In the genomic region with DNA sequence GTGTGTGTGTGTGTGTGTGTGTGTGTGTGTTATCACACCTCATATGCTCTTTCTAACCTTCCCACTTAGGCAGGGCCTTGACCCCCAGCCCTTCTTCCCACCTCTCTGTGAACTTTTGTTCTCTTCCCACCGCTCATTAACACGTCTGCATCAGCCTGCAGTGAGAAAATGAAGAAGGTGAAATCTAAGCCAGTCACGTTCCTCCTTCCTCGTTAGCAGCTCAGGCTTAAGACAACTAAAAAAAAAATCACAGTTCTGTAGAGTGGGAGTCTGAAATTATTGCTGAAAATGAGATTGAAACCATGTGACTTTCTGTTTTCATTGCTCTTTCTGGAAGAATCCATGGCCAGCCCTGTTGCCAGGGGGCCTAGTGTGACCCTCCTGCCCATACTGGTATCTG, we compare ENCODE assay signal across 29 mouse cellular contexts.
DNase-seq lines count a peak whose midpoint lies in the region; ATAC-seq and TF ChIP-seq lines count a peak whose summit lies in the region.
"Had no signal": no experiment of that assay in that cellular context is flagged by ENCODE, and none has a peak within 500 bp of the region (broad histone marks: within the 10 kb centered on the region; RNA-seq: fewer than 3 reads in every experiment).

No protein-coding gene starts in this region.

- H3K9ac ChIP-seq in forebrain, embryonic 11.5 days (ENCODE audit: low read length) = no peak overlapping the region
- no peak overlapping the region for H3K9ac ChIP-seq in forebrain, embryonic 14.5 days (ENCODE audit: low read length)
- no peak overlapping the region for H3K9ac ChIP-seq in kidney, embryonic 16.5 days (replicated peaks; ENCODE audit: low read length)
- H3K9ac ChIP-seq: embryonic facial prominence, embryonic 13.5 days; heart, embryonic 13.5 days; hindbrain, embryonic 14.5 days had no signal

- no peaks in the 10 kb centered on the region for H3K9me3 ChIP-seq in forebrain, embryonic 11.5 days (ENCODE audit: control insufficient read depth, low read length)
- no peaks in the 10 kb centered on the region for H3K9me3 ChIP-seq in forebrain, embryonic 14.5 days (replicated peaks; ENCODE audit: control insufficient read depth, low read length)
- no peaks in the 10 kb centered on the region for H3K9me3 ChIP-seq in kidney, embryonic 16.5 days (ENCODE audit: low read length)
- H3K9me3 ChIP-seq: embryonic facial prominence, embryonic 10.5 days; embryonic facial prominence, embryonic 13.5 days; heart, embryonic 10.5 days; heart, embryonic 13.5 days had no signal

- no peaks in the 10 kb centered on the region for H3K36me3 ChIP-seq in forebrain, embryonic 11.5 days (ENCODE audit: control insufficient read depth, insufficient read depth, low read length)
- no peaks in the 10 kb centered on the region for H3K36me3 ChIP-seq in forebrain, embryonic 14.5 days (ENCODE audit: control insufficient read depth, insufficient read depth, low read length)
- H3K36me3 ChIP-seq in kidney, embryonic 16.5 days (ENCODE audit: insufficient read depth, low read length) = no peaks in the 10 kb centered on the region
- H3K36me3 ChIP-seq: embryonic facial prominence, embryonic 10.5 days; embryonic facial prominence, embryonic 13.5 days; heart, embryonic 10.5 days; heart, embryonic 13.5 days had no signal

- no peaks in the 10 kb centered on the region for H3K27me3 ChIP-seq in forebrain, embryonic 11.5 days (ENCODE audit: control insufficient read depth, insufficient read depth, low read length)
- no peaks in the 10 kb centered on the region for H3K27me3 ChIP-seq in forebrain, embryonic 14.5 days (replicated peaks; ENCODE audit: control insufficient read depth, insufficient read depth, low read length)
- H3K27me3 ChIP-seq in kidney, embryonic 16.5 days (ENCODE audit: insufficient read depth, low read length) = no peaks in the 10 kb centered on the region
- H3K27me3 ChIP-seq: embryonic facial prominence, embryonic 13.5 days; heart, embryonic 13.5 days had no signal

- WGBS in forebrain, embryonic 11.5 days = 39% methylated on average over 4 of the region's 4 CpGs
- WGBS in forebrain, embryonic 14.5 days = 25% methylated on average over 4 of the region's 4 CpGs
- 19% methylated on average over 4 of the region's 4 CpGs for WGBS in kidney, embryonic 16.5 days

- TF ChIP-seq CTCF in cortical plate, adult 2 months (IDR thresholded peaks at IDR 0.05; ENCODE audit: extremely low read depth, insufficient read depth, low read length) = no peak

- no peak overlapping the region for H3K4me2 ChIP-seq in forebrain, embryonic 11.5 days (ENCODE audit: low read depth, low read length, severe bottlenecking)
- no peak overlapping the region for H3K4me2 ChIP-seq in forebrain, embryonic 14.5 days (ENCODE audit: low read length)
- no peak overlapping the region for H3K4me2 ChIP-seq in kidney, embryonic 16.5 days (replicated peaks; ENCODE audit: low read depth, low read length)
- H3K4me2 ChIP-seq: embryonic facial prominence, embryonic 13.5 days; heart, embryonic 13.5 days; hindbrain, embryonic 14.5 days had no signal

- no peak overlapping the region for H3K27ac ChIP-seq in forebrain, embryonic 11.5 days (ENCODE audit: low read depth, low read length)
- H3K27ac ChIP-seq in forebrain, embryonic 14.5 days (ENCODE audit: low read depth, low read length) = no peak overlapping the region
- H3K27ac ChIP-seq in cortical plate, adult 2 months (ENCODE audit: insufficient read depth, low read length) = peak overlapping the region; percentile 32
- no peak overlapping the region for H3K27ac ChIP-seq in kidney, embryonic 16.5 days (ENCODE audit: low read length)
- H3K27ac ChIP-seq: embryonic facial prominence, embryonic 10.5 days; embryonic facial prominence, embryonic 13.5 days; heart, adult 2 months; heart, embryonic 10.5 days; heart, embryonic 13.5 days; hindbrain, embryonic 14.5 days; hindbrain, postnatal 0 days had no signal

- DNase-seq in forebrain, embryonic 11.5 days (ENCODE audit: low spot score) = peak; percentile 53
- no peak for DNase-seq in forebrain, embryonic 14.5 days (ENCODE audit: low spot score)
- DNase-seq in frontal cortex, postnatal 25 days (ENCODE audit: low spot score in 2 of 2) = no peak
- DNase-seq in right cerebral cortex, postnatal 14 days = no peak
- DNase-seq: adrenal gland, adult 8-10 months; adrenal gland, postnatal 25 days; cerebellum, adult 11 months; cerebellum, adult 2 months; cerebellum, adult 9-11 months; cerebellum, postnatal 25 days; embryo, embryonic 11 days; gastrocnemius, postnatal 10 days; gastrocnemius, postnatal 36 days; heart, adult 2 months; heart, postnatal 14 days; heart, postnatal 4 days had no signal

- ATAC-seq in forebrain, embryonic 11.5 days (replicated peaks; ENCODE audit: low FRiP score) = no peak
- ATAC-seq in forebrain, embryonic 14.5 days = no peak
- ATAC-seq in frontal cortex, adult (ENCODE audit: low TSS enrichment) = 0 out of 2 replicates have a peak, but pooled peaks have one; percentile 45
- ATAC-seq in kidney, embryonic 16.5 days (ENCODE audit: low FRiP score, low TSS enrichment) = no peak
- ATAC-seq: activated CD4-positive, CD25-positive, alpha-beta regulatory T cell, adult 4 months; hindbrain, postnatal 0 days; inflammation-experienced regulatory T-cells, adult 6 months; intestine, embryonic 16.5 days had no signal

- no peaks in the 10 kb centered on the region for H3K4me1 ChIP-seq in forebrain, embryonic 11.5 days (replicated peaks; ENCODE audit: control insufficient read depth, insufficient read depth, low read length)
- H3K4me1 ChIP-seq in forebrain, embryonic 14.5 days (ENCODE audit: control insufficient read depth, insufficient read depth, low read length) = no peaks in the 10 kb centered on the region
- peaks cover 2% of the 10 kb centered on the region; the same call in 1 of the 2 replicates for H3K4me1 ChIP-seq in cortical plate, adult 2 months (ENCODE audit: control insufficient read depth, insufficient read depth, low read length)
- H3K4me1 ChIP-seq in kidney, embryonic 16.5 days (ENCODE audit: insufficient read depth, low read length) = no peaks in the 10 kb centered on the region
- H3K4me1 ChIP-seq: embryonic facial prominence, embryonic 10.5 days; embryonic facial prominence, embryonic 13.5 days; heart, embryonic 10.5 days; heart, embryonic 13.5 days had no signal

- H3K4me3 ChIP-seq in forebrain, embryonic 11.5 days (ENCODE audit: low read depth, low read length) = no peak overlapping the region
- H3K4me3 ChIP-seq in forebrain, embryonic 14.5 days (ENCODE audit: low read depth, low read length) = no peak overlapping the region
- no peak overlapping the region for H3K4me3 ChIP-seq in cortical plate, adult 2 months (ENCODE audit: insufficient read depth, low read length)
- no peak overlapping the region for H3K4me3 ChIP-seq in kidney, embryonic 16.5 days (ENCODE audit: low read length)
- H3K4me3 ChIP-seq: embryonic facial prominence, embryonic 10.5 days; embryonic facial prominence, embryonic 13.5 days; erythroblast, embryonic 14.5 days; heart, adult 2 months; heart, embryonic 10.5 days; heart, embryonic 13.5 days had no signal

- no peak for TF ChIP-seq POLR2A in cortical plate, adult 2 months (IDR thresholded peaks at IDR 0.05; ENCODE audit: extremely low read depth, insufficient read depth, low read length)
